Mouse (Mus musculus) embryonic fibroblast, embryonic 13.5 days (primary cell): ENCODE results near the gene Lrrc4c. TPM values are rescaled to one million over a fixed set of nuclear protein-coding genes. Genes with fewer than 3 reads are reported as not detected.

Experiments
- H3K27ac ChIP-seq: 2 replicates; pipeline ENCODE4 v1.5.1; 2012; ENCODE audit warnings: low read length, control low read depth, inconsistent platforms; ENCODE audit not compliant: insufficient read depth
- H3K4me1 ChIP-seq: 2 replicates; pipeline ENCODE4 v1.6.1; 2011; ENCODE audit warnings: low read length; ENCODE audit not compliant: control insufficient read depth, insufficient read depth
- H3K4me3 ChIP-seq: 2 replicates; pipeline ENCODE4 v1.5.1; 2011; ENCODE audit warnings: mild to moderate bottlenecking, control low read depth, low read length; ENCODE audit not compliant: insufficient read depth
- CTCF ChIP-seq: IDR thresholded peaks from 2 replicates; pipeline ENCODE4 v1.5.1; 2011; ENCODE audit warnings: mild to moderate bottlenecking, control low read depth, low read length, moderate library complexity, borderline replicate concordance; ENCODE audit not compliant: insufficient read depth
- POLR2A ChIP-seq: IDR thresholded peaks from 2 replicates; pipeline ENCODE4 v1.6.1; 2011; ENCODE audit warnings: low read depth, mild to moderate bottlenecking, control low read depth, low read length, moderate library complexity
- polyA plus RNA-seq: library from polyadenylated mRNA; stranded (reverse); fragments of >200 nt; gene quantifications from 2 replicates; pipeline ENCODE4 v1.2.4, GENCODE M21; 2011; ENCODE audit warnings: low read depth; ENCODE audit not compliant: missing spikeins, insufficient read length

Gene Lrrc4c
- polyA plus RNA-seq, 1 experiment, result 6.3 TPM

DNA sequence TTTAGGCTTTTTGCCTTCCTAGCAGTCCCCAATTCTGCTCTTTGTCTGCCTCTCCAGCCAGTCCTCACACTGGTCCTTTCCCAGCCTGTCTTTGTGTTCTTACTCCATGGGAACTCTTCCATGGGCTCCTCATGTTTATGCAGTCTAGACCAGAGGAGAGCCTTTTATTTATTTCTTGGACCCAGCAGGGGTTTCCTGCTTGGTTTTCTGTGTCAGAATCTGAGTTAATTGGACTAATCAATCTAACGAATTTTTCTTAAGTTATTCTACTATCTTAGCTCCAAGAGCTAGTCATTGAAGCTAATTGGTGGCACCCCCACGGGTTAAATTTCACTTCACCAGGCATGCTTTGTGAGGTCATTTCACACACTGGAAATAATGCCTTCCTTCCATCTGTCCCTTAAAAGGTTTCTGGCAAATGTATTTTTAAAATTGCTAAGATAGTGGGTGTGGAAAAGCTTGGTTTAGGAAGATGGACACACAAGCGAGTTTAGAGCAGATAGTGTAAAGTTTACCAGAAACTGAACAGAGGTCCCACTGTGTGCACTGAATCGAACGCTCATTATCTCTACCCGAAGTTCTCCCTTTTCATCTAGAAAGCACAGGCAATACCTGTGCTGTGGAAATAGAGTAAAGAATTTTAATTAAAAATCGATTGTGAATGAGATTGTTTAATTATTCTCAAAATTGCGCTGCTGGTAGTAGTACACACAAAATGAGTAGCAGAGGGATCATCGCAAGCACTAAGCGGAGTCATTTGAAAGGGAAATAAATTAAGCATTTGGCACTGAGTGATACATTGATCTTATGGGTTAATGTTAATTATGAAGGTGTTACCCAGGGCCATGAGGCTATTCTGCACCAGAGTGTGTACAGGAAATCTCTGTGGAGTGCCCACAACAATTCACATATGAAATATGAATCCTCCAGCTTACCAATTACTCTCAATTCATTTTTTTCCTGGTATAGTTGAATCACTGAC lies 1226.0 kb downstream of the Lrrc4c start:
- Histone ChIP-seq H3K4me3 (no peak overlapping the region), H3K27ac (no peak overlapping the region), H3K4me1 (no peaks in the 10 kb centered on the region)
- TF ChIP-seq POLR2A (no peak), CTCF (no peak)

- H3K4me1 ChIP-seq, result no peaks in the 10 kb centered on the region
- no peak overlapping the region for H3K4me3 ChIP-seq
- H3K27ac ChIP-seq, result no peak overlapping the region
- TF ChIP-seq POLR2A, result no peak
- no peak for TF ChIP-seq CTCF
These were observed 1226.7 kb downstream of the Lrrc4c start for GRCm38 (mm10) chr2:97544673-97545071.

GRCm38 (mm10) chr2:97545946-97546345 lies 1228.0 kb downstream of the Lrrc4c start:
- no peak overlapping the region for H3K4me3 ChIP-seq
- no peaks in the 10 kb centered on the region for H3K4me1 ChIP-seq
- TF ChIP-seq POLR2A (no peak), CTCF (no peak)
- H3K27ac ChIP-seq, result no peak overlapping the region

DNA sequence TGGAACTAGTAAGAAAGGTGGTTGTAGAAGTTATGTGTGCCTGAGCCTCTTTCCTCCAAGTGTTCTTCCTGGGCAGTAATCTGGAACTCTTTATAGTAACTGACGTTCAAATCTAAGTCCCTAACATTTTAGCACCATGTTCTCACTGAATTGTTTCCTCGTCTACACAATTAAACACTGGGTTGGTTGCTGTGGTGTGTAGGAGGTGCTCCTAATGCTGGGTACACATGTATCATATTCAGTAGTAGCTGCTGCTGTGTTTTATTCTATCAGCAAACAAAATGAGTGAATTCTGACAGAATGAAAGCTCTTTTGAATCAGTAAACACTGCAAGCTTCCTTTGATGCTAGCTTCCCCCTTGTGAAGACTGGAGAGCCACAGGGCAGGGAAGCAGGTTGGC lies 1246.5 kb downstream of the Lrrc4c start:
- Histone ChIP-seq H3K4me3 (no peak overlapping the region), H3K27ac (no peak overlapping the region), H3K4me1 (no peaks in the 10 kb centered on the region)
- TF ChIP-seq POLR2A, result no peak
- TF ChIP-seq CTCF, result no peak

- Histone ChIP-seq H3K4me3 (no peak overlapping the region), H3K4me1 (no peaks in the 10 kb centered on the region), H3K27ac (no peak overlapping the region)
- TF ChIP-seq POLR2A (no peak), CTCF (no peak)
These were observed 1251.0 kb downstream of the Lrrc4c start for GRCm38 (mm10) chr2:97568954-97569353.

DNA sequence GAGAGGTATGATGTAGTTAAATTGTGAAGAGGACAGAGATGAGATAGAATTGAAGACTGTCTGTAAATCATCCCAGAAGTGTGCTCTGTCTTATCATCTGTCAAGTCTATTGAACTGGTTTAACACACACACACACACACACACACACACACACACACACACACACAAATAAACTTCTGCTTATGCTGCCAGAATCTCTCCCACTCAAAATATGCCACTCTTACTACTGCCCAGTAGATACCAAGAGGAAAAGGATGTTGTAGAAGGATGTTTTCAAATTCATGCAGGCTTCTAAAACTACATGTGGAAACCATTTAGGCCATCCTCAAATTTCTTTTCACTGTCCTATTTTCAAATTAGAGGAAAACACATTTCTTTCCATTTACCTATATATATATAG lies 1257.0 kb downstream of the Lrrc4c start:
- no peak for TF ChIP-seq CTCF
- no peak for TF ChIP-seq POLR2A

DNA sequence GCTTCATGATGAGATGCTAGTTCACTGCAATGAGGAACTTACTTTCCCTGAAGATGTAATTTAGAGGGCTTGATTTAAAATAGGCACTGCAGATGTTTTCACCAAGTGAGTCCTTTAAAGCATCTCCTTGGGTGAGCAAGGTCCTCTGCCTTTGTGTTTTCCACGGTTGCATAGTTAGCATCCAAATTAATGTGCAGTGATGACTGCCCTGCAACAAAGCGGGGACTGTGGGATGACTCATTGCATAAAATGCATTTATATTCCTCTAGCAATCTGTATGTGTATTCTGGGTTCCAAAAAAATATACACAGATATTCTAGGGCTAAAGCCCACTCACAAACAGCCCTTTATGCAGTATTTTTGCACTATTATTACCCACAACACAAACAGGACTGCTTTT lies 1263.2 kb downstream of the Lrrc4c start:
- Histone ChIP-seq H3K4me1 (no peaks in the 10 kb centered on the region), H3K27ac (no peak overlapping the region), H3K4me3 (no peak overlapping the region)
- TF ChIP-seq POLR2A (no peak), CTCF (no peak)

More for the DNA sequence above, 1257.0 kb downstream of the Lrrc4c start:
- Histone ChIP-seq H3K27ac (no peak overlapping the region), H3K4me1 (no peaks in the 10 kb centered on the region), H3K4me3 (no peak overlapping the region)

GRCm38 (mm10) chr2:97586322-97586721 lies 1268.4 kb downstream of the Lrrc4c start:
- TF ChIP-seq CTCF, result no peak
- TF ChIP-seq POLR2A, result no peak
- H3K27ac ChIP-seq, result no peak overlapping the region
- H3K4me3 ChIP-seq, result no peak overlapping the region
- H3K4me1 ChIP-seq, result no peaks in the 10 kb centered on the region

- TF ChIP-seq POLR2A (no peak), CTCF (no peak)
- H3K4me3 ChIP-seq, result no peak overlapping the region
- no peak overlapping the region for H3K27ac ChIP-seq
- no peaks in the 10 kb centered on the region for H3K4me1 ChIP-seq
These were observed 1272.6 kb downstream of the Lrrc4c start for GRCm38 (mm10) chr2:97590563-97590962.

DNA sequence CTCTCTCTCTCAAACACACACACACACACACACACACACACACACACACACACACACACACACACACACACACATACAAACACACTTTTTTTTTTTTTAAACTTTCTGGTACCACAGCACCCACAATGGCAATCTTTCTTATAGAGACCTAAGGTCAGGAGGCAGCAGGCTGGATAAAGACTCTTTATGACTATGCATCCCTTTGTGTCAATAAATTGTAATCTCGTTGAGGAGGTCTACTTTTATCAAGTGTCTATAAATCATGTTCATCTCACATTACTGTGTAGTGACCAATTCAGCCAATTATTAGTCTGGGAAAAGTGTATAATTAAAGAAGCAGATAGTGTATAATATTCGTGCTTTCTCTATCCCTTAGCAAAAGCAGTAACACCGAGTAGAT lies 1286.2 kb downstream of the Lrrc4c start:
- H3K4me1 ChIP-seq, result no peaks in the 10 kb centered on the region
- TF ChIP-seq POLR2A, result no peak
- TF ChIP-seq CTCF, result no peak
- H3K4me3 ChIP-seq, result no peak overlapping the region
- H3K27ac ChIP-seq, result no peak overlapping the region

GRCm38 (mm10) chr2:97604688-97605215 lies 1286.8 kb downstream of the Lrrc4c start:
- Histone ChIP-seq H3K27ac (no peak overlapping the region), H3K4me3 (no peak overlapping the region), H3K4me1 (no peaks in the 10 kb centered on the region)
- no peak for TF ChIP-seq CTCF
- TF ChIP-seq POLR2A, result no peak
